Mouse (Mus musculus) macrophage (primary cell): ENCODE results near the gene Ldlrad3. TPM values are rescaled to one million over a fixed set of nuclear protein-coding genes. Genes with fewer than 3 reads are reported as not detected.

Experiments used
- H3K27ac ChIP-seq: fragments of 350-480 bp; formaldehyde crosslinking; 2 replicates; pipeline ENCODE4 v1.9.0; 2021
- H3K36me3 ChIP-seq: fragments of 350-480 bp; formaldehyde crosslinking; 2 replicates; pipeline ENCODE4 v1.9.0; 2021; ENCODE audit errors: inconsistent target
- H3K4me3 ChIP-seq: fragments of 350-480 bp; formaldehyde crosslinking; 2 replicates; pipeline ENCODE4 v1.9.0; 2021; ENCODE audit errors: inconsistent target
- H3K79me2 ChIP-seq: fragments of 350-480 bp; formaldehyde crosslinking; 2 replicates; pipeline ENCODE4 v1.9.0; 2021; ENCODE audit errors: inconsistent target
- WGBS: methylation state at CpG from one replicate; pipeline ENCODE4 v1.1.7; 2026; ENCODE audit warnings: inconsistent platforms; ENCODE audit not compliant: missing documents; 5-methylcytosine and 5-hydroxymethylcytosine counted together
- polyA plus RNA-seq: library from polyadenylated mRNA; stranded (reverse); fragments of 250-400 nt; gene quantifications from 3 replicates; pipeline ENCODE4 v1.2.4, GENCODE M21; 2018; ENCODE audit warnings: inconsistent platforms
- total RNA-seq, 78 experiments: library from RNA; depleted of rRNA; stranded (reverse); fragments of 250-400 nt; gene quantifications; 1 replicate in 9 of 78; 2 replicates in 24 of 78; 3 replicates in 43 of 78; 4 replicates in 2 of 78; pipeline ENCODE4 v1.2.4; 2018; ENCODE audit warnings: inconsistent platforms in 56 of 78

Gene Ldlrad3
- 10 to 100 TPM in 7 of 26 experiments, 1 to 10 TPM in 18, under 1 TPM in 1; 0.77 to 15.6 (median 5.0) TPM for total RNA-seq (2018; cell fraction: chromatin; rRNA removed)
- total RNA-seq (2018; cell fraction: cytosol; rRNA removed) = 10 to 100 TPM in 2 of 26 experiments, 1 to 10 TPM in 24; 2.3 to 10.7 (median 5.7) TPM
- total RNA-seq (2018; cell fraction: nucleus; rRNA removed) = 10 to 100 TPM in 7 of 26 experiments, 1 to 10 TPM in 19; 2.2 to 18.1 (median 7.5) TPM
- polyA plus RNA-seq = 4.8 to 10.7 TPM (median 10.0 TPM) in 3 replicates

GRCm38 (mm10) chr2:102185951-102186561, at the start of gene Ldlrad3:
Gene Ldlrad3 (minus strand): TSS chr2:102186385.
- H3K79me2 ChIP-seq = peaks cover 30% of the 10 kb centered on the region; the same call in 1 of the 2 replicates
- H3K36me3 ChIP-seq = no peaks in the 10 kb centered on the region
- WGBS = under 1% methylated on average over 77 of the region's 77 CpGs
- H3K27ac ChIP-seq = no peak within 1 kb of the TSS
- H3K4me3 ChIP-seq = peak within 1 kb of the TSS; percentile 47

GRCm38 (mm10) chr2:102231470-102231869, 45.3 kb upstream of the Ldlrad3 start:
- no peaks in the 10 kb centered on the region for H3K79me2 ChIP-seq
- H3K36me3 ChIP-seq = no peaks in the 10 kb centered on the region
- H3K4me3 ChIP-seq = no peak overlapping the region
- WGBS = 81% methylated on average over 4 of the region's 5 CpGs
- no peak overlapping the region for H3K27ac ChIP-seq

- WGBS = 100% methylated on average over 2 of the region's 2 CpGs
- Histone ChIP-seq H3K27ac (no peak overlapping the region), H3K79me2 (no peaks in the 10 kb centered on the region), H3K4me3 (no peak overlapping the region), H3K36me3 (no peaks in the 10 kb centered on the region)
Measured at GRCm38 (mm10) chr2:102229126-102229525, 42.9 kb upstream of the Ldlrad3 start.

- Histone ChIP-seq H3K36me3 (no peaks in the 10 kb centered on the region), H3K79me2 (no peaks in the 10 kb centered on the region), H3K4me3 (no peak overlapping the region), H3K27ac (no peak overlapping the region)
- WGBS = 90% methylated on average over 5 of the region's 5 CpGs
Measured at GRCm38 (mm10) chr2:102228331-102228730, 42.1 kb upstream of the Ldlrad3 start.

GRCm38 (mm10) chr2:102227839-102228238, 41.7 kb upstream of the Ldlrad3 start:
- no peak overlapping the region for H3K4me3 ChIP-seq
- H3K27ac ChIP-seq = no peak overlapping the region
- 95% methylated on average over 8 of the region's 8 CpGs for WGBS
- no peaks in the 10 kb centered on the region for H3K79me2 ChIP-seq
- no peaks in the 10 kb centered on the region for H3K36me3 ChIP-seq

GRCm38 (mm10) chr2:102226274-102226673, 40.1 kb upstream of the Ldlrad3 start:
- no peaks in the 10 kb centered on the region for H3K79me2 ChIP-seq
- 81% methylated on average over 15 of the region's 15 CpGs for WGBS
- no peak overlapping the region for H3K27ac ChIP-seq
- no peaks in the 10 kb centered on the region for H3K36me3 ChIP-seq
- no peak overlapping the region for H3K4me3 ChIP-seq

- WGBS = 56% methylated on average over 11 of the region's 11 CpGs
- H3K4me3 ChIP-seq = no peak overlapping the region
- H3K79me2 ChIP-seq = no peaks in the 10 kb centered on the region
- H3K27ac ChIP-seq = no peak overlapping the region
- H3K36me3 ChIP-seq = no peaks in the 10 kb centered on the region
Measured at GRCm38 (mm10) chr2:102223355-102224128, 37.4 kb upstream of the Ldlrad3 start.

- WGBS = 85% methylated on average over 3 of the region's 3 CpGs
- H3K27ac ChIP-seq = no peak overlapping the region
- no peaks in the 10 kb centered on the region for H3K79me2 ChIP-seq
- H3K36me3 ChIP-seq = no peaks in the 10 kb centered on the region
- no peak overlapping the region for H3K4me3 ChIP-seq
Measured at GRCm38 (mm10) chr2:102222749-102223148, 36.6 kb upstream of the Ldlrad3 start.

- H3K36me3 ChIP-seq = no peaks in the 10 kb centered on the region
- WGBS = 100% methylated on average over 1 of the region's 1 CpGs
Measured at GRCm38 (mm10) chr2:102216817-102217216, 30.6 kb upstream of the Ldlrad3 start.

GRCm38 (mm10) chr2:102212096-102212495, 25.9 kb upstream of the Ldlrad3 start:
- WGBS = 68% methylated on average over 4 of the region's 4 CpGs
- Histone ChIP-seq H3K4me3 (no peak overlapping the region), H3K79me2 (no peaks in the 10 kb centered on the region), H3K36me3 (no peaks in the 10 kb centered on the region), H3K27ac (no peak overlapping the region)

More at GRCm38 (mm10) chr2:102216817-102217216, 30.6 kb upstream of the Ldlrad3 start:
- Histone ChIP-seq H3K79me2 (no peaks in the 10 kb centered on the region), H3K27ac (no peak overlapping the region), H3K4me3 (no peak overlapping the region)

- Histone ChIP-seq H3K4me3 (no peak overlapping the region), H3K27ac (no peak overlapping the region), H3K36me3 (no peaks in the 10 kb centered on the region), H3K79me2 (no peaks in the 10 kb centered on the region)
- WGBS = 53% methylated on average over 14 of the region's 14 CpGs
Measured at GRCm38 (mm10) chr2:102205672-102206399, 19.7 kb upstream of the Ldlrad3 start.

- Histone ChIP-seq H3K27ac (no peak overlapping the region), H3K36me3 (no peaks in the 10 kb centered on the region), H3K79me2 (no peaks in the 10 kb centered on the region), H3K4me3 (no peak overlapping the region)
Measured at GRCm38 (mm10) chr2:102203478-102203877, 17.3 kb upstream of the Ldlrad3 start.

GRCm38 (mm10) chr2:102202211-102202770, 16.1 kb upstream of the Ldlrad3 start:
- Histone ChIP-seq H3K79me2 (no peaks in the 10 kb centered on the region), H3K27ac (no peak overlapping the region), H3K4me3 (no peak overlapping the region), H3K36me3 (no peaks in the 10 kb centered on the region)
- 94% methylated on average over 2 of the region's 2 CpGs for WGBS

- Histone ChIP-seq H3K36me3 (no peaks in the 10 kb centered on the region), H3K4me3 (no peak overlapping the region), H3K27ac (no peak overlapping the region), H3K79me2 (no peaks in the 10 kb centered on the region)
- 27% methylated on average over 11 of the region's 14 CpGs for WGBS
Measured at GRCm38 (mm10) chr2:102201198-102201948, 15.2 kb upstream of the Ldlrad3 start.
